Mouse (Mus musculus) hematopoietic stem cell, adult 5-6 weeks (primary cell): ENCODE measurements around the gene D130052B06Rik. TPM values are rescaled to one million over a fixed set of nuclear protein-coding genes. Genes with fewer than 3 reads are reported as not detected.
A peak's percentile ranks its signal among the peaks of the same experiment; 100 is the strongest.

Experiments
- ATAC-seq, 2 experiments: fragments of 125-278 bp in 1 of 2; replicated peaks in 1 of 2; 2 replicates each; pipeline ENCODE4 v1.8.0; 2016 to 2017; ENCODE audit warnings: inconsistent platforms in 2 of 2, mild to moderate bottlenecking in 2 of 2, moderate number of reproducible peaks in 2 of 2, low read depth in 1 of 2, moderate TSS enrichment in 1 of 2; ENCODE audit not compliant: low FRiP score in 2 of 2, poor library complexity in 2 of 2, severe bottlenecking in 2 of 2, insufficient read depth in 1 of 2, low TSS enrichment in 1 of 2
- total RNA-seq: library from RNA; stranded (forward); fragments of 172-1452, 232-1000 nt; gene quantifications from 2 replicates; pipeline ENCODE4 v1.2.3, GENCODE M21; 2017

The D130052B06Rik gene
- not detected in 2 replicates for total RNA-seq

- ATAC-seq, result no peak
Measured at GRCm38 (mm10) chr11:33598986-33599385, at the start of gene D130052B06Rik. Gene D130052B06Rik, plus strand, starts transcription at chr11:33599302.

GRCm38 (mm10) chr11:33550861-33551560 is 48.1 kb upstream of the D130052B06Rik start:
- ATAC-seq, result no peak

GRCm38 (mm10) chr11:33554123-33554522 is 45.0 kb upstream of the D130052B06Rik start:
- ATAC-seq, result no peak

GRCm38 (mm10) chr11:33563921-33564320 is 35.2 kb upstream of the D130052B06Rik start:
- ATAC-seq, result no peak

- ATAC-seq, result no peak
Measured at GRCm38 (mm10) chr11:33570413-33570812, 28.7 kb upstream of the D130052B06Rik start.

GRCm38 (mm10) chr11:33574944-33575343 is 24.2 kb upstream of the D130052B06Rik start:
- no peak for ATAC-seq

- ATAC-seq, result no peak
Measured at GRCm38 (mm10) chr11:33578859-33579258, 20.2 kb upstream of the D130052B06Rik start, which contains the start of gene Gabrp. Gene Gabrp, minus strand, starts transcription at chr11:33578959.

- ATAC-seq, result no peak
Measured at GRCm38 (mm10) chr11:33579621-33580020, 19.5 kb upstream of the D130052B06Rik start.

- no peak for ATAC-seq
Measured at GRCm38 (mm10) chr11:33586614-33587013, 12.5 kb upstream of the D130052B06Rik start.

- no peak for ATAC-seq
Measured at GRCm38 (mm10) chr11:33590771-33591170, 8.3 kb upstream of the D130052B06Rik start.

GRCm38 (mm10) chr11:33592826-33593225 is 6.3 kb upstream of the D130052B06Rik start:
- no peak for ATAC-seq

GRCm38 (mm10) chr11:33596655-33597054 is 2.4 kb upstream of the D130052B06Rik start:
- no peak for ATAC-seq

GRCm38 (mm10) chr11:33603174-33603573 is 4.1 kb downstream of the D130052B06Rik start:
- ATAC-seq, result no peak

- no peak for ATAC-seq
Measured at GRCm38 (mm10) chr11:33607784-33608183, 8.7 kb downstream of the D130052B06Rik start.

- peak; percentile 73 to 90 for ATAC-seq
Measured at GRCm38 (mm10) chr11:33614218-33614617, 15.1 kb downstream of the D130052B06Rik start.

- no peak for ATAC-seq
Measured at GRCm38 (mm10) chr11:33627136-33627742, 28.1 kb downstream of the D130052B06Rik start.

GRCm38 (mm10) chr11:33637107-33637506 is 38.0 kb downstream of the D130052B06Rik start:
- no peak for ATAC-seq

- ATAC-seq, result no peak
Measured at GRCm38 (mm10) chr11:33649358-33649757, 50.3 kb downstream of the D130052B06Rik start.

- ATAC-seq, result no peak
Measured at GRCm38 (mm10) chr11:33654485-33654884, 55.4 kb downstream of the D130052B06Rik start.
